Mouse (Mus musculus): ENCODE measurements around the gene Rfx2.

DNA sequence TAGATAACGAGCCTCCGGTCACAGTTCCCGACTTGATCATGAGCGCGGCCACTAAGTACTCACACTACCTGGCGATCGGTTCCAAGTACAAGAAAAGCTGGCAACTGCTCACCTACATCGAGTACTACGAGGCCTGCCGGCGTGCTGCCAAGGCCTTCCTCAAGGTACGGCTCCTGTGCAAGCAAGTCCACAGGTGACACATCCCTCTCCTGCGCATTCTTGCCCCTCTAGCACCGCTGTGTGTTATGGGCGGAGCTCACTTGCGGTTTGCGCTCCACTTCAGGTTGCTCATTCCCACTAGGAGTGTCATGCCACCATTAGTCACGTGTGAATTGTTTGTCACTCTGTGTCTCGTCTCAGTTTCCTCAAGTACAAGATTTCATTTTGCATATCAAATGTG is 46.6 kb upstream of the Rfx2 start:
- TF ChIP-seq CTCF (IDR thresholded peaks at IDR 0.05; ENCODE audit: low read depth) (no peak), EP300 (optimal IDR thresholded peaks at IDR 0.05) (no peak)
